Mouse (Mus musculus) left cerebral cortex, adult 8-10 months (tissue): ENCODE results near the gene Tspan10. TPM values are rescaled to one million over a fixed set of nuclear protein-coding genes. Genes with fewer than 3 reads are reported as not detected.

Experiments
- DNase-seq, 2 experiments: peaks; one replicate each; pipeline ENCODE4 v3.0.0; 2022; ENCODE audit warnings: low spot score in 2 of 2
- total RNA-seq, 4 experiments: library from RNA; stranded (reverse); gene quantifications; 2 replicates each; pipeline ENCODE4 v1.2.4; 2022

Gene Tspan10
- total RNA-seq, 4 experiments from 2014 or later: 2.0 to 2.4 TPM; not detected in 2

- DNase-seq: no peak
These were observed 49.8 kb downstream of the Tspan10 start for GRCm38 (mm10) chr11:120492024-120492877.

- DNase-seq: no peak
These were observed 50.4 kb downstream of the Tspan10 start for GRCm38 (mm10) chr11:120492878-120493203.

GRCm38 (mm10) chr11:120493351-120493750 lies 50.9 kb downstream of the Tspan10 start:
- no peak for DNase-seq

- no peak for DNase-seq
These were observed 51.5 kb downstream of the Tspan10 start for GRCm38 (mm10) chr11:120493911-120494310.

Other genes starting within 250 kb of the Tspan10 start
- 10 to 100 TPM; 20.8 to 23.0 (median 21.6) TPM for gene Bahcc1, start 209.7 kb upstream of the Tspan10 start, total RNA-seq
- gene Actg1, start 94.1 kb upstream of the Tspan10 start, total RNA-seq: 1,000 to 10,000 TPM; 1,267 to 1,347 (median 1,329) TPM
- gene Fscn2, start 81.1 kb upstream of the Tspan10 start, total RNA-seq: 1 to 10 TPM in 1 of 4 experiments, under 1 TPM in 1, not detected in 2; 0.37 to 1.2 TPM
- 10 to 100 TPM; 14.0 to 17.2 (median 14.9) TPM for gene Faap100, start 63.9 kb upstream of the Tspan10 start, total RNA-seq
- gene Nploc4, start 4.9 kb upstream of the Tspan10 start, total RNA-seq: 10 to 100 TPM; 64.8 to 69.9 (median 68.4) TPM
- under 1 TPM; 0.30 to 0.96 (median 0.41) TPM for gene Pde6g, start 10.9 kb downstream of the Tspan10 start, total RNA-seq
- gene Oxld1, start 15.4 kb downstream of the Tspan10 start, total RNA-seq: 10 to 100 TPM; 13.6 to 20.6 (median 17.4) TPM
- 10 to 100 TPM; 16.8 to 25.8 (median 22.1) TPM for gene Ccdc137, start 15.5 kb downstream of the Tspan10 start, total RNA-seq
- 10 to 100 TPM; 52.6 to 63.3 (median 56.8) TPM for gene Arl16, start 25.0 kb downstream of the Tspan10 start, total RNA-seq
- gene Mrpl12, start 42.0 kb downstream of the Tspan10 start, total RNA-seq: 10 to 100 TPM; 63.2 to 67.7 (median 64.4) TPM
- gene Slc25a10, start 49.2 kb downstream of the Tspan10 start, total RNA-seq: 10 to 100 TPM; 21.2 to 25.8 (median 24.0) TPM
- under 1 TPM in 1 of 4 experiments, not detected in 3; 0.17 TPM for gene Gcgr, start 88.1 kb downstream of the Tspan10 start, total RNA-seq
- gene Mcrip1, start 107.1 kb downstream of the Tspan10 start, total RNA-seq: 10 to 100 TPM; 71.6 to 75.9 (median 74.1) TPM
- gene Ppp1r27, start 108.5 kb downstream of the Tspan10 start, total RNA-seq: not detected
- 100 to 1,000 TPM; 110 to 142 (median 130) TPM for gene P4hb, start 130.6 kb downstream of the Tspan10 start, total RNA-seq
- gene Arhgdia, start 139.0 kb downstream of the Tspan10 start, total RNA-seq: 100 to 1,000 TPM; 307 to 323 (median 320) TPM
- gene Alyref, start 155.7 kb downstream of the Tspan10 start, total RNA-seq: 10 to 100 TPM; 47.7 to 64.6 (median 51.9) TPM
- 100 to 1,000 TPM in 2 of 4 experiments, 10 to 100 TPM in 2; 98.1 to 101 (median 99.4) TPM for gene Anapc11, start 155.8 kb downstream of the Tspan10 start, total RNA-seq
- 1 to 10 TPM in 2 of 4 experiments, not detected in 2; 1.1 to 1.8 TPM for gene Npb, start 165.8 kb downstream of the Tspan10 start, total RNA-seq
- gene Pcyt2, start 175.3 kb downstream of the Tspan10 start, total RNA-seq: 100 to 1,000 TPM; 109 to 140 (median 124) TPM
- gene Sirt7, start 182.6 kb downstream of the Tspan10 start, total RNA-seq: 10 to 100 TPM; 30.5 to 45.3 (median 34.7) TPM
- gene Mafg, start 191.0 kb downstream of the Tspan10 start, total RNA-seq: 10 to 100 TPM; 66.8 to 77.2 (median 73.1) TPM
- gene Pycr1, start 201.1 kb downstream of the Tspan10 start, total RNA-seq: 1 to 10 TPM; 1.5 to 2.3 (median 1.8) TPM
- 10 to 100 TPM in 3 of 4 experiments, 1 to 10 TPM in 1; 9.3 to 12.0 (median 10.7) TPM for gene Myadml2, start 205.5 kb downstream of the Tspan10 start, total RNA-seq
- 1 to 10 TPM; 2.1 to 7.1 (median 4.0) TPM for gene Notum, start 218.5 kb downstream of the Tspan10 start, total RNA-seq
- 10 to 100 TPM; 57.0 to 64.7 (median 61.2) TPM for gene Aspscr1, start 230.3 kb downstream of the Tspan10 start, total RNA-seq